Mouse (Mus musculus): ENCODE data around the gene Gpx8. TPM values are rescaled to one million over a fixed set of nuclear protein-coding genes. Genes with fewer than 3 reads are reported as not detected.

The Gpx8 gene
- polyA plus RNA-seq, 1 experiment from 2014 or later, result 42.0 TPM

MicroRNAs encoded within 50 kb of the gene (microRNA counts, 519-probe panel; counts per million panel counts)
- 2,935 counts per million, percentile 65 among the panel's probes with 10 or more counts for microRNA mmu-miR-449a
- not detected for microRNA mmu-miR-449b
- not detected for microRNA mmu-miR-449c

Small RNA genes within 50 kb of the gene (microRNA-seq; reads per million reads assigned to microRNA genes)
- gene Mir449a, result 2,248 reads per million, percentile 84 among the genes with 10 or more reads in this experiment
- 1.3 reads per million for gene Mir449b
- 1.7 reads per million for gene Mir449c

Other genes with a start within 250 kb of the Gpx8 start
- gene Plpp1, start 245.6 kb downstream of the Gpx8 start, polyA plus RNA-seq (2015; fragmentation: Nextera tagmentation; extraction: Ambion mirVana), result 59.9 and 62.3 TPM in 2 replicates
- 58.6 and 62.2 TPM in 2 replicates for gene Mtrex, start 119.0 kb downstream of the Gpx8 start, polyA plus RNA-seq (2015; fragmentation: Nextera tagmentation; extraction: Ambion mirVana)
- 35.0 and 35.8 TPM in 2 replicates for gene Dhx29, start 119.0 kb downstream of the Gpx8 start, polyA plus RNA-seq (2015; fragmentation: Nextera tagmentation; extraction: Ambion mirVana)
- 1.6 and 2.3 TPM in 2 replicates for gene Ccno, start 58.6 kb downstream of the Gpx8 start, polyA plus RNA-seq (2015; fragmentation: Nextera tagmentation; extraction: Ambion mirVana)
- 0.75 and 0.83 TPM in 2 replicates for gene Mcidas, start 52.6 kb downstream of the Gpx8 start, polyA plus RNA-seq (2015; fragmentation: Nextera tagmentation; extraction: Ambion mirVana)
- 0.45 and 0.57 TPM in 2 replicates for gene Cdc20b, start 11.3 kb downstream of the Gpx8 start, polyA plus RNA-seq (2015; fragmentation: Nextera tagmentation; extraction: Ambion mirVana)
- not detected in 2 replicates for gene Gzma, start 54.6 kb upstream of the Gpx8 start, polyA plus RNA-seq (2015; fragmentation: Nextera tagmentation; extraction: Ambion mirVana)
- 1.9 and 2.3 TPM in 2 replicates for gene Esm1, start 163.2 kb upstream of the Gpx8 start, polyA plus RNA-seq (2015; fragmentation: Nextera tagmentation; extraction: Ambion mirVana)
- gene Gzmk, start 179.5 kb upstream of the Gpx8 start, polyA plus RNA-seq (2015; fragmentation: Nextera tagmentation; extraction: Ambion mirVana), result not detected in 2 replicates
- 0.77 and 0.80 TPM in 2 replicates for gene BC067074, start 246.7 kb upstream of the Gpx8 start, polyA plus RNA-seq (2015; fragmentation: Nextera tagmentation; extraction: Ambion mirVana)